Mouse (Mus musculus): Measurements from ENCODE around the gene Vmn1r11. TPM values are rescaled to one million over a fixed set of nuclear protein-coding genes. Genes with fewer than 3 reads are reported as not detected.

The Vmn1r11 gene
- not detected in 2 replicates for polyA plus RNA-seq (2012; rRNA removed)

GRCm38 (mm10) chr6:57133155-57133554 lies at the start of gene Vmn1r11:
Gene Vmn1r11 (plus strand): TSS chr6:57133455.

GRCm38 (mm10) chr6:57109154-57109553 lies 24.1 kb upstream of the Vmn1r11 start, which contains the start of gene Vmn1r10:
Gene Vmn1r10 (plus strand): TSS chr6:57109454.

GRCm38 (mm10) chr6:57156619-57157018 lies 23.4 kb downstream of the Vmn1r11 start, which contains the start of gene Vmn1r12:
Gene Vmn1r12 (plus strand): TSS chr6:57156919.

Other genes with a start within 250 kb of the Vmn1r11 start
- 8.4 and 8.7 TPM in 2 replicates for gene Nt5c3, start 209.5 kb upstream of the Vmn1r11 start, polyA plus RNA-seq (2012; rRNA removed)
- gene Vmn1r4, start 209.4 kb upstream of the Vmn1r11 start, polyA plus RNA-seq (2012; rRNA removed): not detected in 2 replicates
- gene Vmn1r5, start 163.2 kb upstream of the Vmn1r11 start, polyA plus RNA-seq (2012; rRNA removed): not detected in 2 replicates
- gene Vmn1r6, start 136.2 kb upstream of the Vmn1r11 start, polyA plus RNA-seq (2012; rRNA removed): not detected in 2 replicates
- gene Vmn1r7, start 108.1 kb upstream of the Vmn1r11 start, polyA plus RNA-seq (2012; rRNA removed): not detected in 2 replicates
- not detected in 2 replicates for gene Vmn1r8, start 101.2 kb upstream of the Vmn1r11 start, polyA plus RNA-seq (2012; rRNA removed)
- not detected in 2 replicates for gene Vmn1r9, start 66.7 kb upstream of the Vmn1r11 start, polyA plus RNA-seq (2012; rRNA removed)
- gene Vmn1r10, start 24.0 kb upstream of the Vmn1r11 start, polyA plus RNA-seq (2012; rRNA removed): not detected in 2 replicates
- not detected in 2 replicates for gene Vmn1r12, start 23.5 kb downstream of the Vmn1r11 start, polyA plus RNA-seq (2012; rRNA removed)
- gene Vmn1r13, start 69.8 kb downstream of the Vmn1r11 start, polyA plus RNA-seq (2012; rRNA removed): not detected in 2 replicates
- gene Vmn1r14, start 98.2 kb downstream of the Vmn1r11 start, polyA plus RNA-seq (2012; rRNA removed): not detected in 2 replicates
- not detected in 2 replicates for gene Vmn1r15, start 124.5 kb downstream of the Vmn1r11 start, polyA plus RNA-seq (2012; rRNA removed)
- gene Vmn1r16, start 196.0 kb downstream of the Vmn1r11 start, polyA plus RNA-seq (2012; rRNA removed): not detected in 2 replicates
- gene Vmn1r17, start 230.3 kb downstream of the Vmn1r11 start, polyA plus RNA-seq (2012; rRNA removed): not detected in 2 replicates